Mouse (Mus musculus) urinary bladder, postnatal 4 days (tissue): ENCODE results near the gene Inpp5e.

Experiments
- DNase-seq, 2 experiments: peaks; one replicate each; pipeline ENCODE4 v3.0.0; 2021 to 2022; ENCODE audit warnings: low spot score in 2 of 2

Gene Inpp5e

DNA sequence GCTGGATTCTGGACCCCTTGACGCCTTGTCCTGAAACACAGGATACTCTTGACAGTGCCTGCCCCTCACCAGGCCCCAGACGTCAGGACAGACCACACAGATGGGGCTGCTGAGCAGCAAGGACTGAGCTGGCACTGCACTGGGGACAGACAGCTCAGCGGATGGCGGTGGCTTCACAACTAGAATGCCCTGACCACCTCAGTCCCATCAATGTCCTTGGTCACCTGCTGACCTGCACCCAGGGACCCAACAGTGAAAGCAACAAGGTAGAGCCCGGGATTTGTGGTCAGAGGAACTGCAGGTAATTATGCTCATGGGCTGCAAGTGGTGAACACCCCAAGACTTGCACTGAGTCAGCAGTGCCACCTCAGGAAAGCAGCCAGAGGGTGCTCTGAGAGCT lies 46.0 kb downstream of the Inpp5e start:
- DNase-seq, result no peak

DNA sequence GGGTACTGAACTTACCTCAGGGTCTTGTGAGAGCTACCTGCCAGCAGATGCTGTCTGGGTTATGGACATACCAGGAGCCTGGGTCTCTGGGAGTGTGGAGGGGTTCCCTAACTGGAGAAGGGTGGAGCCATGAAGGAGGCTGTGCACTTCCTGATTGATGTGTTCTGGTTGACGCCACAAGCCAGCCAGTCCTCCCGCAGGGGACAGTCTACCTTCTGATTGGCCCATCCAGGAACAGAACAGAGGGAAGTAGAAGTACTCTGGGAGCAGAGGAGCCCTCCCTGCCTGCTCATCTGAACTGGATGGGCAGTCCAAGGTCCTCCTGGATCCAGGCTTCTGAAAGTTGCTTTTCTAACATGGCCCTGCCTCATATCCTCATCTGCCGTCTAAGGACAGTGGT lies 48.2 kb downstream of the Inpp5e start, which contains the start of gene Card9:
Gene Card9, minus strand, starts transcription at position 147 of the 400 bp plus-strand sequence.
- no peak for DNase-seq

DNA sequence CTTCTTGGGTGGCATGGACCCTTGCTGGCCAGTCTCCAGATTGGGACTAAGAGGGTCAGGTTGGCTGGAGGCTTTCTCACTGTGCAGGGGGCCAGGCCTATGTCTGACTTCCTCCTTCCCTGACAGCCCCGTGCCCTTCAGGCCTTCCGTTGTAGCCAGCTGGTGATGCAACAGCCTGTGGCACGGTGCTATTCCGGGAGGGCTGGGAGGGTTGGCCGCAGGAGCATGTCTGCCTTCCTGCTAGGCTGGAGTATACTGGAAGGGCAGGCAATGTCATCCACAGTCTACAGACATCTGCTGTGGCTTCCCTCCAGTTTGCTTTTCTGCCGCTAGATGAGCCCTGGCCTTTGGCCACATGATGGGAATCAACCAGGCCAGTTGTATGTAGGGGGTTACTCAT lies 49.0 kb downstream of the Inpp5e start:
- DNase-seq, result no peak

DNA sequence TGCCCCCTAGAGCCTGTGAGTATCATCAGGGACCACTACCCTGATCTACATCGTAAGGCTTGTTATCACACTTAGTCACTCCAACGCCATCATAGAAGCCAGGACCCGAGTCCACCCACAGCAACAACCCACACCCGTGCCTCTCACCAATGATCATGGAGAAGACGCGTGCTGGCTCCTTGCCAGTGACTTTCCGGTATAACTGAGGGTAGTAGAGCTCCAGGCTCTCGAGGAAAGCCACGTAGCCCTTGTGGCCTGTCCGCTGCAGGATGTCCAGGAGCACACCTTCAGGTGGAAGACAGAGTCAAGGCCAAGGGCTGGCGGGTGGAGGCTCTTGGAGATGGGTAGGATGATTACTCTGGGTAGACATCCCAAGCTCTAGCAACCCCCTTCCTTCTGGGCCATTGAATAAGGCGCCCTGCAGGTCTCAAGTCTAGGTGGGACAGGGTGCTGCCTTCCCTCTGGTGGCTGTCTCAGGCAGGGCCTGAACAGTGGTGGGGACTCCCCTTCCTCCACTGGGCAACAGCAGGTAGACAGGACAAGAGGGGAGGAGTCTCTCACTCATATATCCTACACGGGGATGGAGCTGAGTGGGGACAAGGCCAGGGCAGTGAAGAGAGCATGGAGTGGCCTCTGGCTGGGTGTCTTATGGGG lies 50.2 kb downstream of the Inpp5e start:
- DNase-seq, result no peak

DNA sequence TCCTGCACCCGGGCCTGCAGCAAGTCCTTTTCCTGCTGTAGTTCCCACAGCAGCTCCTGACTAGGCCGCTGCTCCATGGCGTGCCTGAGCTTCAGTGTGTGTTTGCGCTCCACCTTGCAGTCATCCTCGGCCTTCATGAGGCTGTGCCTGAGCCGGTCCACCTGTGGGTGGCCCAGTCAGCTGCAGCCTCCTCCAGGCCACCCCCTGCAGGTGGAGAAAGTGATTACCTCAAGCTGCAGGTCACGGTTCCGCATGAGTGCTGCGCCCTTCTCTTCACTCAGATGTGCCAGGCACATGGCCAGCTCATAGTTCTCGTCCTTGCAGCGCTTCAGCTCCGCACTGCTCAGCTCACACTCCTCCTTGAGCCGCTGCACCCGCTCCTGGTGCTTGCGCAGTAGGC lies 51.5 kb downstream of the Inpp5e start:
- no peak for DNase-seq

DNA sequence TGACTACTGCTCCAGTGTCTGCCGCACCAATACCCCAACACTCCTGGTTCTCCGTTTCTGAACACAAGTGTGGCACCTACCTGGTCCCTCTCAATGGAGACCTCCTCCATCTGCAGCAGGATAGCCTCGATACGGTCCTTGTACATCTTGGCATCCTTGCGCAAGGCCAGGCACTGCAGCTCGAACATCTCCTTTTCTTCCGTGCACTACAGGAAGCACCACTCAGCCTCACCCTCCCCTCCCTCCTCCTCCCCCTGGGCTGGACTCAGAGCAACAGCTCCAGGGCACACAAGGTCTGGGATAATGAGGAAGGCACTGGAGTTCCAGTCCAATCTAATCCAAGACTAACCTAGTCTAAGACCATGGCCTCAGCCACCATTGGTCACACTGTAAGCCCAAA lies 52.3 kb downstream of the Inpp5e start:
- DNase-seq, result no peak

DNA sequence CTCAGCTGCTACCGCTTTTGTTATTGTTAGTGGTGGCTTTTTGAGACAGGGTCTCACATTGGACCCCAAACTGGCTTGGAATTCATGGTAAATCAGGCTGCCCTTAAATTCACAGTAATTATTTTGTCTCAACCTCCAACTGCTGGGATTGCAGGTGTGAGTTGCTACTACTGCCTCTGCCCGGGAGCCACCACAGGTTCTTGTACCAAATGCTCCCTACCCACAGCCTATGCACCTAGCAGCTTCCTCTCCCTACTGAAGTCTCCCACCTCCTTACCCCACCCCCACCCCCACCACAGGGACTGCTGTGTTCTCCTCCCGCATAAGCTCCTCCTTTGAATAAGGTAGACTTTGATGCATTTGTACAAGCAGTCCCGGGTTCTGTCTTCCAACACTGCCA lies 52.8 kb downstream of the Inpp5e start:
- no peak for DNase-seq

DNA sequence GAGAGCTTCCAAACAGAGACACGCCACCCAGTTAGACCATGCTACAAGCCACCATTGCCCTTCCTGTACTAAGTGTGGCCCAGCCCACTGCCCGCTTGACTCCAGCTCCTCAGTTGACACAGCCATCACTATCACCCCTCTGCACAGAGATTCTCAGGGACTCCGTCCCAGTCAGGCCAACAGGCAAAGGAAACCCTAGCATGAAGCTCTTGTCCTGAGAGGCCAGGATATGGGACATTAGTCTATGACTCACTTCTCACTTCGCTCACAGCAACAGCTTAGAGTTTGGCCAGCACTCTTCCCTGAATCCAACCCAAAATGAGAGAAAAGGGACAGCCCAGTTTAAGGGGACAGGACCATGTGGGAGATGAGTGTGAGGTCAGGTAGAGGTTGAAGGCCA lies 54.6 kb downstream of the Inpp5e start:
- no peak for DNase-seq

DNA sequence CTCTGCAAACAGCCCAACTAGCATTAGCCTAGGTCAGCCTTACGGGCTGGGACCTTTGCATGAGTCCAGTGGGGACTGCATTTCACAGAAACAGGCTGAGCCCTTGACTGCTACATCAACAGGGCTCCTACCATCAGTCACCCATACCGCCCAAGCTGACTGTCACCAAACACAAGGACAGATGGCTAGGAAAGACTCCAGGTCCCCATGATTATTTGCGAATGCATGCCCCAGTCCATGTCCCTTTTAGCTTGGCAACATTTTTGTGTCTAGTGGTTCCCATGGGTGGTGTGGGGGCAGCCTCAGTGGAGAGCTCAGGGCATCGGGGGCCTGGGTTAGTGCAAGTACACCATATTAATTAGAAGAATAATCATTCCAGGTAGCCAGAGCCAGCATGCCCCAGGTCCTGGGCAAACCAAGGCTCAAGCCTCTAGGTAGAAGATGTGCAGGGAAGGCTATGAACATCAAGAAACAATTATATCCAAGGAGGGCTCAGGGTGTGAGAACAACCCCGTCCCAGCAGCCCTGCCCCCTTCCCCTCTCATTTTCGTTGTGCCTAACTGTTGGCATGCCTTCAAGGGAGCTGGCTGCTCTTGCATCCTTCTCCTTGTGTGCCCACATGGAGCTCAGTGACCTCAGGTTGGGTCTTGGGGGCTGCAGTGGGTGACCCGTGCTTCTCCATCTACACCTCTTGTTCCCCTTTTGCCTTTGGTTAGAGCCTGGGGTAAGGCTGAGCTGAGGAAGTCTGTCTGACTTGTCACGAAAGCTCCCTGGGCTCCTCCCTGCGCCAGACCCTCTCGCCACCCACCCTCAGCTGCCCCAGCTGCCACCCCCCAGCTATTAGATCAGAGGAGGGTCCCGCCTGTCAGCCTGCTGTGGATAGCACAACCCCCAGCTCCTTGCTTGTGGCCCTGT lies 55.7 kb downstream of the Inpp5e start:
- no peak for DNase-seq

DNA sequence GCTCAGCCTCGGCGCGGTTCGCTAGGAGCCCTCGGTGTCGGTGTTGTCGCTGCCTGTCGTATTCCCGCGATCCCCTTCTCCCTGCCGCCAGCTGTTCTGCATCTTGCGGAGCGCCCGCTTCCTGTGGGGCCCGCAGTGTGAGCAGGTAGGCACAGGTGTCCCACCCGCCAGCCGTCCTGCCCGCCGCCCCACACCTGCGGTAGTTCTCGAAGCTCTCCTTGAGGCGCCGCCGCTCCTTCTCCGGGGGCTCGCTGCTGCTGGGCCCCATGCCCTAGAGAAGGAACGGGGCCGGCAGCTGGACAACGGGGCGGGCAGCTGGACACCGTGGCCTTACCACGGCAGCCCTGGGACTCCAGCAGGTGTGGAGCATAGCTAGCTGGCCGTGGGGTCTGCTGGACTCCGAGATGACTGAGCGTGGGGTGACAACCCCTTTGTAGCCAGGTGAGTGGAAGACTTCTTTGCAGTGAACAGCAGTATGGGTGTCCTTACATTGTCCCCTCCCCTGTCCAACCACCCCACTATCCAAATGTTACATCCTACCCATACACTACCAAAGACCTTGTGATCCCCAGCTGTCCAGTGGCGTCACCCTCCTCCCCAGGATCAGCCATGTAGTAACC lies 56.6 kb downstream of the Inpp5e start:
- no peak for DNase-seq

DNA sequence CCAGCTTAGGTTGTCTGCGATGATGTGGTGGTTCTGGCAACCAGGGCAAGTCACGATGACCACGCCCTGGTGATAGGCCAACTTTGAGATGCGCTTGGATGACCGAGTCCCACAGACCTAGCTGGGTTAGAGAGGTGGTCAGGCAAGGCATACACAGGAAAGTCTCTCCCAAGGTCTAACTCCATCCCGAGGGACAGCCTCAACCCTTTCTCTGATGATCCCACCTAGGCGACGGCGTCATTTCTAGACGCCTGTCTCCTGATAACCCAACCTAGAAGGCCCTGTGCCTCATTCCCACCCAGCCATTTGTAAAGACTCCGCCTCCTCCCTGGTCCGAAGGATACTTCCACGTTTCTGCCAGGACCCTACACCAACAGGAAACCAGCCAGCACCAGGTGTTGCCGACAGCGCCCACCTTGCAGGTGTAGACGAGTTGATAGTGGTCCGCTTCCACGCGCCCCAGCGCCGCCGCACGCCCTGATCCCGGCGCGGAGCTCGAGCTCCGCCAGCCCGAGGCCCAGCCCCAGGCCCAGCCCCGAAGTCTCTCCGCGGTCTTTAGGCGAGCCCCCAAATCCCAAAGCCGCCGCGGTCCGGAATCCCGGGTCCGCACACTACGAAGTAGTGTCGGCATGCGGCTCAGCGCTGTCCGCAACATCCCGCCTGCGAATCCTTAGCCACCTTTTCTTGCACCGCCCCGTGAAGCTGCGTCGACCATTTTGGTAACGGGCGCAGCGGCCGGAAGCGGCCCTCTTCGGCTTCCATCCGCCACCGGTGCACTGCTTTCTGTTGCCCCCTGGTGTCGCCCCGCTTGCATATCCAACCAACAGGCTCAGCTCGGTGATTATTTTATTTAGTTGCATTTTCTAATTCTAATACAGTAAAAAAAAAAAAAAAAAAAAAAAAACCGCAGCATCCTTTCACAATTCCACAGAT lies 57.4 kb downstream of the Inpp5e start, which contains the start of gene Dnlz:
Gene Dnlz, minus strand, starts transcription at position 753 of the 933 bp plus-strand sequence.
- peak; percentile 90 to 93 for DNase-seq

DNA sequence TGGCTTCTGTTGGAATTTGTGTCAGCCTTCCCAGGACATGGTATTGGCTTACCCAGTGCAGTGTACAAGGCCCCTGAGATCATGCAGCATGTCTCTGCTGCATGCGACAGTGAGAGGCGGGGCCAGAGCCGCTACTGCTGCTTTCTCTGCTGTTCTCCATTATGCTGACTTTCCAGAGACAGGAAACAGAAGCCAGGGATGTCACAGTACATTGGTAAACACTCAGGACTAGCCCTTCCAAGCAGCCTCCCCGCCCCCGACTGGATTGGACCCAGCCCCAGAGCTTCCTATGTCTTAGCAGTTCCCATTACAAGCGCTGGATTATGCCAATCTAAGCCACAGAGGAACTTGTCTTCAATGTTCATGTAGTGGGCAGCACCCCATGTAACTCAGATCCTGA lies 60.8 kb downstream of the Inpp5e start:
- DNase-seq, result no peak
